Mouse (Mus musculus) intestine, embryonic 14.5 days (tissue): ENCODE results near the gene Slc44a4. TPM values are rescaled to one million over a fixed set of nuclear protein-coding genes. Genes with fewer than 3 reads are reported as not detected.

Experiments
- ATAC-seq: fragments of 200-750 bp; cut with Nextera tagmentation; replicated peaks from 2 replicates; pipeline ENCODE4 v1.8.0; 2017; ENCODE audit warnings: low read depth, moderate number of reproducible peaks, moderate TSS enrichment, moderate library complexity; ENCODE audit not compliant: low FRiP score, low TSS enrichment
- DNase-seq: peaks from one replicate; pipeline ENCODE4 v3.0.0-alpha.2; 2018; ENCODE audit warnings: low spot score
- H3K27ac ChIP-seq: fragments of 300-500 bp; sonication (generic); 2 replicates; pipeline ENCODE4 v1.5.1; 2014; ENCODE audit warnings: low read depth, mild to moderate bottlenecking, control low read depth
- H3K27me3 ChIP-seq: fragments of 300-500 bp; sonication (generic); replicated peaks from 2 replicates; pipeline ENCODE4 v1.6.1; 2014; ENCODE audit warnings: low read length, control low read depth; ENCODE audit not compliant: control insufficient read depth, insufficient read depth
- H3K36me3 ChIP-seq: fragments of 300-500 bp; sonication (generic); 2 replicates; pipeline ENCODE4 v1.6.1; 2014; ENCODE audit warnings: low read length, control low read depth; ENCODE audit not compliant: control insufficient read depth, insufficient read depth
- H3K4me1 ChIP-seq: fragments of 300-500 bp; sonication (generic); replicated peaks from 2 replicates; pipeline ENCODE4 v1.6.1; 2014; ENCODE audit warnings: low read length, control low read depth, mixed read lengths; ENCODE audit not compliant: control insufficient read depth, insufficient read depth
- H3K4me2 ChIP-seq: fragments of 300-500 bp; sonication (generic); 2 replicates; pipeline ENCODE4 v1.6.1; 2014; ENCODE audit warnings: low read length
- H3K4me3 ChIP-seq: fragments of 300-500 bp; sonication (generic); 2 replicates; pipeline ENCODE4 v1.5.1; 2014; ENCODE audit warnings: low read depth, low read length, control low read depth, mixed read lengths
- H3K9ac ChIP-seq: fragments of 300-500 bp; sonication (generic); 2 replicates; pipeline ENCODE4 v1.6.1; 2014; ENCODE audit warnings: mild to moderate bottlenecking, low read length
- H3K9me3 ChIP-seq: fragments of 300-500 bp; sonication (generic); 2 replicates; pipeline ENCODE4 v1.6.1; 2016; ENCODE audit warnings: low read length, control low read depth; ENCODE audit not compliant: control insufficient read depth
- WGBS: fragments of 180-500 bp; shearing (Covaris S2); extraction: QIAGEN DNeasy Blood & Tissue Kit; methylation state at CpG from one replicate; pipeline ENCODE4 v1.1.7; 2014; 5-methylcytosine and 5-hydroxymethylcytosine counted together
- polyA plus RNA-seq: library from polyadenylated mRNA; unstranded; fragments of >200 nt; fragmentation: Nextera tagmentation; extraction: Ambion mirVana; gene quantifications from 2 replicates; pipeline ENCODE4 v1.2.1, GENCODE M21; 2014

The Slc44a4 gene
- polyA plus RNA-seq, 1 experiment from 2014 or later: 28.4 TPM

- Histone ChIP-seq H3K27ac (no peak overlapping the region), H3K9me3 (no peaks in the 10 kb centered on the region), H3K4me1 (peaks cover 7% of the 10 kb centered on the region), H3K36me3 (peaks cover 67% of the 10 kb centered on the region), H3K9ac (no peak overlapping the region), H3K4me3 (no peak overlapping the region), H3K27me3 (no peaks in the 10 kb centered on the region), H3K4me2 (no peak overlapping the region)
- ATAC-seq: no peak
- 80% methylated on average over 9 of the region's 9 CpGs for WGBS
- no peak for DNase-seq
These were observed 11.4 kb upstream of the Slc44a4 start for GRCm38 (mm10) chr17:34902895-34903294.

DNA sequence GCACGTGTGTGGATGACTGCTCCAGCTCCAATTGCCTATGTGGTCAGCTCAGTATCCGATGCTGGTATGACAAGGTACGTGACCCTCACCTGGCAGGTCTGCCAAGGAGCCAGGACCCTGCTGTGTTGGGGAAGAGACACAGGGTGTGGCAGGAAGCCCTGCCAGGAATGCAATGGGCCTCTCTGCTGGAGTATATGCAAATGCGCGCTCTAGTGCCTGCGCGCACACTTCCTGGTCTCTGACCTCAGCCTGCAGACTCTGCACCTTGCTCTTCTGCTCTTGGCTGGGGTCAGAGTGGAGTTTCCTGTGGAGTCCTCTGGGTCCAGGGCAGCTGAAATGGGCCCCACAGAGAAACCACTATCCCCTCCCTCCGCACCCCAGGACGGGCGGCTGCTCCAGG lies 3.3 kb upstream of the Slc44a4 start:
- Histone ChIP-seq H3K27ac (no peak overlapping the region), H3K4me2 (no peak overlapping the region), H3K9me3 (no peaks in the 10 kb centered on the region), H3K36me3 (peaks cover 81% of the 10 kb centered on the region), H3K4me1 (no peaks in the 10 kb centered on the region; the same call in 1 of the 2 replicates), H3K4me3 (no peak overlapping the region), H3K27me3 (no peaks in the 10 kb centered on the region), H3K9ac (no peak overlapping the region)
- WGBS: 78% methylated on average over 10 of the region's 10 CpGs
- DNase-seq (no peak), ATAC-seq (no peak; the same call in 1 of the 2 replicates)

- DNase-seq: peak; percentile 95
- no peak overlapping the region for H3K27ac ChIP-seq
- ATAC-seq: peak; percentile 38
- H3K9ac ChIP-seq: no peak overlapping the region
- peaks cover 72% of the 10 kb centered on the region for H3K36me3 ChIP-seq
- 46% methylated on average over 5 of the region's 5 CpGs for WGBS
- H3K4me1 ChIP-seq: no peaks in the 10 kb centered on the region; the same call in 1 of the 2 replicates
- no peaks in the 10 kb centered on the region for H3K9me3 ChIP-seq
- no peak overlapping the region for H3K4me3 ChIP-seq
- H3K4me2 ChIP-seq: no peak overlapping the region
- no peaks in the 10 kb centered on the region for H3K27me3 ChIP-seq
These were observed 2.3 kb upstream of the Slc44a4 start for GRCm38 (mm10) chr17:34911945-34912351.

DNA sequence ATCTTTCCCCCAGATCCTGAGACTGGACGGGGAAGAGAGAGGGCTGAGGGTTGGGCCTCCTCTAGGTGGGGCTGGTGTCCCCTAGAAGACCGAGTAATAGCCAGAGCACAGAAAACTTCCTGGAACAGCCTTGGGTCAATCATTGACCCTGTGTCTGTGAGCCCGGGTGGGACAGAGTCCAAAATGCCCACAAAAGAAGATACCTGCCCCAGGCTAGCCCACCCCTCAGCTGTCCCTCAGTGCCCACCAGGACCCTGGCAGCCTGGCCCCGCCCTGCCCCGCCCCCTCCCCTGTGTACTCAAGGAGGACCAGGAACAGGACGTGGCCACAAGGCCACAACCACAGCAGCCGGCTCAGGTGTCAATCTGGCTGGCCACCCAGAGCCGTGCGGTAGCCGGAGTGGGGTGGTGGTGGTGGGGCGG lies 1.2 kb downstream of the Slc44a4 start:
- Histone ChIP-seq H3K9ac (no peak overlapping the region), H3K4me1 (no peaks in the 10 kb centered on the region; the same call in 1 of the 2 replicates), H3K9me3 (no peaks in the 10 kb centered on the region), H3K27me3 (no peaks in the 10 kb centered on the region), H3K4me3 (no peak overlapping the region), H3K36me3 (peaks cover 37% of the 10 kb centered on the region), H3K27ac (no peak overlapping the region), H3K4me2 (peak overlapping the region; percentile 38; the same call in 1 of the 2 replicates)
- ATAC-seq (peak; percentile 53; the same call in 1 of the 2 replicates), DNase-seq (peak; percentile 75)
- 19% methylated on average over 11 of the region's 11 CpGs for WGBS

DNA sequence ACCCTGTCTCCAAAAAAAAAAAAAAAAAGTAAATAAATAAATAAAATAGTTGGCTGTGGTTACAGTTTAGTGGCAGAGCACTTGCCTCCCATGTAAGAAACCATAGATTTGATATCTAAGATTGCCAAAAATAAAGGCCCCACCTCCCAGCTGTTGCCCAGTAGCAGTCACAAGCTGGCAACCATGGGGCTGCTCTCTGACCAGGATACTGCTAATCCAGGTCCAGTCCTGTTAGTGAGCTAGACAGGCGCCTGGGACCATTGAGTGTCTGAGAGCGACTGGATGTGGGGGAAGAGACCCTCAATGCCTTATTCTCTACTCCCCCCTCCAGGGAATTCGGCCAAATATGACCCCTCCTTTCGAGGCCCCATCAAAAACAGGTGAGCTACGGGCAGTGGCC lies 2.0 kb downstream of the Slc44a4 start:
- no peak overlapping the region for H3K4me3 ChIP-seq
- H3K36me3 ChIP-seq: peaks cover 28% of the 10 kb centered on the region
- H3K27ac ChIP-seq: no peak overlapping the region
- no peak overlapping the region for H3K4me2 ChIP-seq
- no peaks in the 10 kb centered on the region for H3K9me3 ChIP-seq
- no peaks in the 10 kb centered on the region for H3K4me1 ChIP-seq
- H3K9ac ChIP-seq: no peak overlapping the region
- DNase-seq (no peak), ATAC-seq (no peak)
- H3K27me3 ChIP-seq: no peaks in the 10 kb centered on the region
- 89% methylated on average over 5 of the region's 5 CpGs for WGBS

DNA sequence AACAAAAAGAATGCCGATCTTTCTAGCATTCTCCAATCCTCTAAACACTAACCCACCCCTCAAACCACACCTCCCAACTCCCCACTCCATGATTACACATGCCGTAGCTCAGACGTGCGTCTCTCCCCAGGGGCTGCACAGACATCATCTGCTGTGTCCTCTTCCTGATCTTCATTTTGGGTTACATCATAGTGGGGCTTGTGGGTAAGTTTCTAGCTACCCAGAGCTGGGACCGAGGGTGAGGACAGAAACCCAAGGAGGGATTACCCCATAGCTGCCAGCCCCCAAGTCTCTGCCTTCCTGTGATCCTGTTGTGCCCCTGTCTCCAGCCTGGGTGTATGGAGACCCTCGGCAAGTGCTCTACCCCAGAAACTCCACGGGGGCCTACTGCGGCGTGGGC lies 2.9 kb downstream of the Slc44a4 start:
- Histone ChIP-seq H3K36me3 (peaks cover 19% of the 10 kb centered on the region), H3K4me2 (no peak overlapping the region), H3K9ac (no peak overlapping the region), H3K27me3 (no peaks in the 10 kb centered on the region), H3K9me3 (no peaks in the 10 kb centered on the region), H3K27ac (no peak overlapping the region), H3K4me1 (no peaks in the 10 kb centered on the region), H3K4me3 (no peak overlapping the region)
- ATAC-seq (no peak), DNase-seq (no peak)
- WGBS: 76% methylated on average over 9 of the region's 9 CpGs

DNA sequence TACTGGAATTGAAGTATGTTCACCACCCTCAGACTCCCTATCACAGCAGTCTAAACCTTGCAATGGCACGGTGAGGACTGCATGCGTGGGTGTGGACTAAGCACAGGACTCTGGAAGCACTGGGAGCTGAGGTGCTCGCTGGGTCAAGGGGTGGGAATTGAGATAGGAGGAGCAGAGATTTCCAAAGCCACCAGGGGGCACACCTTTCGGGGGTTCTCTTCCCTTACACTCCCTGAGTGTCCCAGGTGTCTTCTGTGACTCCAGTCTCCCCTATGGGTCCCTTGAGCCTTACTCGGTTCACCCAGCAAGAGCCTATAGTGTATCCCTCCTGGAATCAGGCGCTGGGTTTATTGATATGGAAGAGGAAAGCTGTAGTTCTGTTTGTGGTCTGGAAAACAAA lies 8.7 kb downstream of the Slc44a4 start:
- no peaks in the 10 kb centered on the region for H3K4me1 ChIP-seq
- no peaks in the 10 kb centered on the region for H3K36me3 ChIP-seq
- 53% methylated on average over 6 of the region's 6 CpGs for WGBS
- no peak for DNase-seq
- H3K27ac ChIP-seq: no peak overlapping the region
- H3K9me3 ChIP-seq: no peaks in the 10 kb centered on the region
- no peak overlapping the region for H3K4me2 ChIP-seq
- H3K27me3 ChIP-seq: no peaks in the 10 kb centered on the region
- H3K4me3 ChIP-seq: no peak overlapping the region
- no peak for ATAC-seq
- no peak overlapping the region for H3K9ac ChIP-seq

GRCm38 (mm10) chr17:34924258-34924657 lies 10.0 kb downstream of the Slc44a4 start:
- H3K27ac ChIP-seq: no peak overlapping the region
- no peaks in the 10 kb centered on the region for H3K4me1 ChIP-seq
- no peaks in the 10 kb centered on the region for H3K36me3 ChIP-seq
- no peaks in the 10 kb centered on the region for H3K27me3 ChIP-seq
- DNase-seq (no peak), ATAC-seq (no peak)
- 73% methylated on average over 5 of the region's 5 CpGs for WGBS
- H3K4me2 ChIP-seq: no peak overlapping the region
- no peaks in the 10 kb centered on the region for H3K9me3 ChIP-seq
- H3K9ac ChIP-seq: no peak overlapping the region
- no peak overlapping the region for H3K4me3 ChIP-seq

GRCm38 (mm10) chr17:34927306-34928019 lies 13.2 kb downstream of the Slc44a4 start:
- DNase-seq (no peak), ATAC-seq (no peak)
- 87% methylated on average over 18 of the region's 18 CpGs for WGBS

More at GRCm38 (mm10) chr17:34927306-34928019, 13.2 kb downstream of the Slc44a4 start:
- Histone ChIP-seq H3K4me3 (no peak overlapping the region), H3K9ac (no peak overlapping the region), H3K27me3 (no peaks in the 10 kb centered on the region), H3K27ac (no peak overlapping the region), H3K4me2 (no peak overlapping the region), H3K9me3 (no peaks in the 10 kb centered on the region), H3K4me1 (peaks cover 6% of the 10 kb centered on the region; the same call in 1 of the 2 replicates), H3K36me3 (no peaks in the 10 kb centered on the region)
